Mouse (Mus musculus) A20 (cell line): Measurements from ENCODE around the gene Cd164l2.

Source experiments
- DNase-seq: peaks from one replicate; pipeline ENCODE4 v3.0.0-alpha.2; 2011; ENCODE audit warnings: low read depth, low spot score

Gene Cd164l2

GRCm38 (mm10) chr4:133220656-133221055 is 8.7 kb downstream of the Cd164l2 start:
- DNase-seq: no peak

- no peak for DNase-seq
Measured at GRCm38 (mm10) chr4:133221701-133222100, 9.8 kb downstream of the Cd164l2 start.

GRCm38 (mm10) chr4:133223875-133224274 is 11.9 kb downstream of the Cd164l2 start:
- no peak for DNase-seq

- DNase-seq: no peak
Measured at GRCm38 (mm10) chr4:133226073-133226472, 14.1 kb downstream of the Cd164l2 start.

GRCm38 (mm10) chr4:133227636-133228035 is 15.7 kb downstream of the Cd164l2 start:
- no peak for DNase-seq

GRCm38 (mm10) chr4:133229582-133229981 is 17.7 kb downstream of the Cd164l2 start:
- no peak for DNase-seq

GRCm38 (mm10) chr4:133233285-133233976 is 21.5 kb downstream of the Cd164l2 start:
- DNase-seq: peak; percentile 58

GRCm38 (mm10) chr4:133234771-133235170 is 22.8 kb downstream of the Cd164l2 start:
- DNase-seq: no peak

GRCm38 (mm10) chr4:133235415-133235814 is 23.5 kb downstream of the Cd164l2 start:
- DNase-seq: peak; percentile 16

GRCm38 (mm10) chr4:133237911-133238310 is 26.0 kb downstream of the Cd164l2 start:
- peak; percentile 76 for DNase-seq

- no peak for DNase-seq
Measured at GRCm38 (mm10) chr4:133240490-133240921, 28.6 kb downstream of the Cd164l2 start, which contains the start of gene Map3k6. Gene Map3k6, plus strand, starts transcription at chr4:133240818.

GRCm38 (mm10) chr4:133240934-133241908 is 29.3 kb downstream of the Cd164l2 start:
- DNase-seq: peak; percentile 91

- no peak for DNase-seq
Measured at GRCm38 (mm10) chr4:133241910-133242309, 30.0 kb downstream of the Cd164l2 start.

- DNase-seq: no peak
Measured at GRCm38 (mm10) chr4:133242710-133243109, 30.8 kb downstream of the Cd164l2 start.

GRCm38 (mm10) chr4:133243538-133243937 is 31.6 kb downstream of the Cd164l2 start:
- no peak for DNase-seq

GRCm38 (mm10) chr4:133244289-133244688 is 32.4 kb downstream of the Cd164l2 start:
- no peak for DNase-seq

GRCm38 (mm10) chr4:133247072-133247471 is 35.1 kb downstream of the Cd164l2 start:
- DNase-seq: no peak

- no peak for DNase-seq
Measured at GRCm38 (mm10) chr4:133247806-133248449, 36.0 kb downstream of the Cd164l2 start.

GRCm38 (mm10) chr4:133250609-133251008 is 38.7 kb downstream of the Cd164l2 start:
- peak; percentile 66 for DNase-seq

GRCm38 (mm10) chr4:133251214-133251613 is 39.3 kb downstream of the Cd164l2 start:
- DNase-seq: no peak

- no peak for DNase-seq
Measured at GRCm38 (mm10) chr4:133252089-133252488, 40.2 kb downstream of the Cd164l2 start.

- no peak for DNase-seq
Measured at GRCm38 (mm10) chr4:133253412-133253811, 41.5 kb downstream of the Cd164l2 start.
